11 mouse cellular contexts compared by ENCODE assay signal in genomic region chr2:152415786-152416185, GRCm38 (mm10). TPM values are rescaled to one million over a fixed set of nuclear protein-coding genes. Genes with fewer than 3 reads are reported as not detected.
DNase-seq lines count a peak whose midpoint lies in the region; ATAC-seq and TF ChIP-seq lines count a peak whose summit lies in the region.
"Had no signal": no experiment of that assay in that cellular context is flagged by ENCODE, and none has a peak within 500 bp of the region (broad histone marks: within the 10 kb centered on the region; RNA-seq: fewer than 3 reads in every experiment).

No protein-coding gene starts in this region.

- ATAC-seq in forebrain, embryonic 12.5 days (ENCODE audit: low FRiP score), result no peak
- ATAC-seq in forebrain, embryonic 16.5 days, result no peak
- ATAC-seq in hindbrain, embryonic 14.5 days (ENCODE audit: low FRiP score), result no peak
- ATAC-seq in midbrain, embryonic 11.5 days (ENCODE audit: low FRiP score), result no peak

- TF ChIP-seq CTCF in ES-Bruce4 (IDR thresholded peaks at IDR 0.05; ENCODE audit: low read depth, low read length), result no peak

- peak overlapping the region; percentile 87; the same call in 1 of the 2 replicates for H3K4me2 ChIP-seq in forebrain, embryonic 12.5 days
- H3K4me2 ChIP-seq in forebrain, embryonic 16.5 days (ENCODE audit: low read length), result no peak overlapping the region; the same call in 1 of the 2 replicates
- peak overlapping the region; percentile 98 for H3K4me2 ChIP-seq in hindbrain, embryonic 14.5 days (replicated peaks)
- peak overlapping the region; percentile 83; the same call in 1 of the 2 replicates for H3K4me2 ChIP-seq in midbrain, embryonic 11.5 days

- H3K4me1 ChIP-seq in forebrain, embryonic 12.5 days, result peaks cover 27% of the 10 kb centered on the region
- peaks cover 35% of the 10 kb centered on the region for H3K4me1 ChIP-seq in forebrain, embryonic 16.5 days (replicated peaks; ENCODE audit: control insufficient read depth, insufficient read depth, low read length)
- no peaks in the 10 kb centered on the region for H3K4me1 ChIP-seq in ES-Bruce4 (ENCODE audit: control insufficient read depth, insufficient read depth, low read length)
- H3K4me1 ChIP-seq in hindbrain, embryonic 14.5 days (replicated peaks; ENCODE audit: control insufficient read depth, insufficient read depth, low read length), result peaks cover 26% of the 10 kb centered on the region
- peaks cover 24% of the 10 kb centered on the region for H3K4me1 ChIP-seq in midbrain, embryonic 11.5 days (ENCODE audit: control insufficient read depth, insufficient read depth, low read length)

- TF ChIP-seq EP300 in ES-Bruce4 (IDR thresholded peaks at IDR 0.05; ENCODE audit: insufficient read depth, low read depth, low read length), result no peak

- 94% methylated on average over 3 of the region's 3 CpGs for WGBS in forebrain, embryonic 12.5 days
- WGBS in forebrain, embryonic 16.5 days, result 94% methylated on average over 3 of the region's 3 CpGs
- WGBS in hindbrain, embryonic 14.5 days, result 98% methylated on average over 3 of the region's 3 CpGs
- 93% methylated on average over 3 of the region's 3 CpGs for WGBS in midbrain, embryonic 11.5 days

- no peak overlapping the region for H3K4me3 ChIP-seq in forebrain, embryonic 12.5 days (replicated peaks)
- H3K4me3 ChIP-seq in forebrain, embryonic 16.5 days (replicated peaks; ENCODE audit: low read length), result no peak overlapping the region
- H3K4me3 ChIP-seq in ES-Bruce4 (ENCODE audit: low read depth, low read length), result no peak overlapping the region
- H3K4me3 ChIP-seq in hindbrain, embryonic 14.5 days (replicated peaks; ENCODE audit: low read length), result peak overlapping the region; percentile 90; the same call in 1 of the 2 replicates
- H3K4me3 ChIP-seq in midbrain, embryonic 11.5 days (ENCODE audit: low read depth, low read length), result peak overlapping the region; percentile 96; the same call in 1 of the 2 replicates

- H3K9ac ChIP-seq in forebrain, embryonic 12.5 days, result no peak overlapping the region
- no peak overlapping the region for H3K9ac ChIP-seq in forebrain, embryonic 16.5 days (replicated peaks; ENCODE audit: low read depth, low read length)
- H3K9ac ChIP-seq in ES-Bruce4 (ENCODE audit: low read depth, poor library complexity, severe bottlenecking), result peak overlapping the region; percentile 93
- peak overlapping the region; percentile 86; the same call in 1 of the 2 replicates for H3K9ac ChIP-seq in hindbrain, embryonic 14.5 days
- H3K9ac ChIP-seq in midbrain, embryonic 11.5 days (ENCODE audit: low read length), result peak overlapping the region; percentile 98; the same call in 1 of the 2 replicates

- peak overlapping the region; percentile 96; the same call in 1 of the 2 replicates for H3K27ac ChIP-seq in forebrain, embryonic 12.5 days
- H3K27ac ChIP-seq in forebrain, embryonic 16.5 days (ENCODE audit: low read length), result no peak overlapping the region
- no peak overlapping the region for H3K27ac ChIP-seq in ES-Bruce4 (ENCODE audit: insufficient read depth, low read length)
- peak overlapping the region; percentile 92; the same call in 1 of the 2 replicates for H3K27ac ChIP-seq in hindbrain, embryonic 14.5 days
- H3K27ac ChIP-seq in midbrain, embryonic 11.5 days (ENCODE audit: low read depth, low read length), result no peak overlapping the region

- no peak for DNase-seq in hindbrain, embryonic 14.5 days (ENCODE audit: low spot score)
- DNase-seq in midbrain, embryonic 11.5 days (ENCODE audit: low spot score, missing footprints), result peak; percentile 82
- no peak for DNase-seq in layer of hippocampus, adult 9-11 months
- no peak for DNase-seq in thymus, adult 18-20 months
- no peak for DNase-seq in layer of hippocampus, postnatal 14 days (ENCODE audit: low spot score in 2 of 2)
- DNase-seq: thymus, postnatal 14 days had no signal

- TF ChIP-seq POLR2A in ES-Bruce4 (IDR thresholded peaks at IDR 0.05; ENCODE audit: insufficient read depth, low read length), result no peak

- H3K9me3 ChIP-seq in forebrain, embryonic 12.5 days, result peaks cover 4% of the 10 kb centered on the region; the same call in 1 of the 2 replicates
- H3K9me3 ChIP-seq in forebrain, embryonic 16.5 days (ENCODE audit: control insufficient read depth, low read length), result peaks cover 3% of the 10 kb centered on the region; the same call in 1 of the 2 replicates
- peaks cover 6% of the 10 kb centered on the region; the same call in 1 of the 2 replicates for H3K9me3 ChIP-seq in ES-Bruce4 (replicated peaks; ENCODE audit: control insufficient read depth, insufficient read depth, low read length, poor library complexity, severe bottlenecking)
- H3K9me3 ChIP-seq in hindbrain, embryonic 14.5 days (ENCODE audit: control insufficient read depth, low read length), result peaks cover 4% of the 10 kb centered on the region; the same call in 1 of the 2 replicates
- H3K9me3 ChIP-seq in midbrain, embryonic 11.5 days (ENCODE audit: control insufficient read depth, low read length), result peaks cover 7% of the 10 kb centered on the region; the same call in 1 of the 2 replicates

- no peaks in the 10 kb centered on the region; the same call in 1 of the 2 replicates for H3K36me3 ChIP-seq in forebrain, embryonic 12.5 days (replicated peaks)
- no peaks in the 10 kb centered on the region for H3K36me3 ChIP-seq in forebrain, embryonic 16.5 days (ENCODE audit: control insufficient read depth, insufficient read depth)
- no peaks in the 10 kb centered on the region for H3K36me3 ChIP-seq in ES-Bruce4 (ENCODE audit: control insufficient read depth, insufficient read depth, low read length, poor library complexity, severe bottlenecking)
- no peaks in the 10 kb centered on the region for H3K36me3 ChIP-seq in hindbrain, embryonic 14.5 days (replicated peaks; ENCODE audit: control insufficient read depth, insufficient read depth)
- H3K36me3 ChIP-seq in midbrain, embryonic 11.5 days (ENCODE audit: control insufficient read depth, insufficient read depth, low read length), result no peaks in the 10 kb centered on the region

- no peaks in the 10 kb centered on the region for H3K27me3 ChIP-seq in forebrain, embryonic 12.5 days
- H3K27me3 ChIP-seq in forebrain, embryonic 16.5 days (replicated peaks; ENCODE audit: control insufficient read depth, insufficient read depth, low read length), result no peaks in the 10 kb centered on the region
- no peaks in the 10 kb centered on the region for H3K27me3 ChIP-seq in ES-Bruce4 (ENCODE audit: control insufficient read depth, insufficient read depth, low read length, poor library complexity, severe bottlenecking)
- H3K27me3 ChIP-seq in hindbrain, embryonic 14.5 days (ENCODE audit: control insufficient read depth, insufficient read depth, low read length), result no peaks in the 10 kb centered on the region
- no peaks in the 10 kb centered on the region for H3K27me3 ChIP-seq in midbrain, embryonic 11.5 days (ENCODE audit: control insufficient read depth, insufficient read depth, low read length)

RNA-seq across cellular contexts. Expression of gene 6820408C15Rik, which starts 0.4 kb away (rescaled TPM):
- polyA plus RNA-seq in forebrain, embryonic 12.5 days (2016; fragmentation: Nextera tagmentation; extraction: Ambion mirVana), result 1.2 and 1.7 TPM in 2 replicates
- polyA plus RNA-seq in forebrain, embryonic 16.5 days (2015; fragmentation: Nextera tagmentation; extraction: Ambion mirVana), result 1.4 and 1.9 TPM in 2 replicates
- not detected in 2 replicates for polyA plus RNA-seq in ES-Bruce4 (2011; ENCODE audit: insufficient read depth, insufficient read length, low read depth, missing spikeins)
- polyA plus RNA-seq in hindbrain, embryonic 14.5 days (2014; fragmentation: Nextera tagmentation; extraction: Ambion mirVana), result 2.5 and 3.8 TPM in 2 replicates
- polyA plus RNA-seq in midbrain, embryonic 11.5 days (2014; fragmentation: Nextera tagmentation; extraction: Ambion mirVana), result 0.40 and 0.93 TPM in 2 replicates
- 1 to 10 TPM; 2.9 to 4.2 TPM for total RNA-seq in layer of hippocampus, postnatal 14 days (2021)

RNA-seq across cellular contexts. Expression of gene Zcchc3, which starts 1.0 kb away (rescaled TPM):
- polyA plus RNA-seq in forebrain, embryonic 12.5 days (2016; fragmentation: Nextera tagmentation; extraction: Ambion mirVana), result 55.2 and 55.9 TPM in 2 replicates
- 13.3 and 14.1 TPM in 2 replicates for polyA plus RNA-seq in forebrain, embryonic 16.5 days (2015; fragmentation: Nextera tagmentation; extraction: Ambion mirVana)
- polyA plus RNA-seq in ES-Bruce4 (2011; ENCODE audit: insufficient read depth, insufficient read length, low read depth, missing spikeins), result 26.7 and 30.6 TPM in 2 replicates
- 16.5 and 17.2 TPM in 2 replicates for polyA plus RNA-seq in hindbrain, embryonic 14.5 days (2014; fragmentation: Nextera tagmentation; extraction: Ambion mirVana)
- 52.0 and 55.0 TPM in 2 replicates for polyA plus RNA-seq in midbrain, embryonic 11.5 days (2014; fragmentation: Nextera tagmentation; extraction: Ambion mirVana)
- total RNA-seq in layer of hippocampus, postnatal 14 days (2021), result 10 to 100 TPM in 1 of 2 experiments, 1 to 10 TPM in 1; 9.8 to 10.8 TPM
- polyA plus RNA-seq: C2C12 had no signal

RNA-seq across cellular contexts. Expression of gene Sox12, which starts 17.9 kb away (rescaled TPM):
- polyA plus RNA-seq in forebrain, embryonic 12.5 days (2016; fragmentation: Nextera tagmentation; extraction: Ambion mirVana), result 16.3 and 19.3 TPM in 2 replicates
- 15.8 and 16.8 TPM in 2 replicates for polyA plus RNA-seq in forebrain, embryonic 16.5 days (2015; fragmentation: Nextera tagmentation; extraction: Ambion mirVana)
- polyA plus RNA-seq in ES-Bruce4 (2011; ENCODE audit: insufficient read depth, insufficient read length, low read depth, missing spikeins), result 27.5 and 31.3 TPM in 2 replicates
- 18.8 and 19.5 TPM in 2 replicates for polyA plus RNA-seq in hindbrain, embryonic 14.5 days (2014; fragmentation: Nextera tagmentation; extraction: Ambion mirVana)
- 16.9 and 17.8 TPM in 2 replicates for polyA plus RNA-seq in midbrain, embryonic 11.5 days (2014; fragmentation: Nextera tagmentation; extraction: Ambion mirVana)
- 10 to 100 TPM; 21.4 to 23.1 TPM for total RNA-seq in layer of hippocampus, postnatal 14 days (2021)

RNA-seq across cellular contexts. Expression of gene Nrsn2, which starts 39.3 kb away (rescaled TPM):
- 11.1 and 12.4 TPM in 2 replicates for polyA plus RNA-seq in forebrain, embryonic 12.5 days (2016; fragmentation: Nextera tagmentation; extraction: Ambion mirVana)
- 10.5 and 22.6 TPM in 2 replicates for polyA plus RNA-seq in forebrain, embryonic 16.5 days (2015; fragmentation: Nextera tagmentation; extraction: Ambion mirVana)
- 1.1 TPM in 1 of 2 replicates, not detected in the other for polyA plus RNA-seq in ES-Bruce4 (2011; ENCODE audit: insufficient read depth, insufficient read length, low read depth, missing spikeins)
- polyA plus RNA-seq in hindbrain, embryonic 14.5 days (2014; fragmentation: Nextera tagmentation; extraction: Ambion mirVana), result 48.0 and 56.9 TPM in 2 replicates
- polyA plus RNA-seq in midbrain, embryonic 11.5 days (2014; fragmentation: Nextera tagmentation; extraction: Ambion mirVana), result 5.3 and 6.2 TPM in 2 replicates
- 10 to 100 TPM; 33.0 to 39.6 TPM for total RNA-seq in layer of hippocampus, postnatal 14 days (2021)
- polyA plus RNA-seq: C2C12 had no signal

RNA-seq across cellular contexts. Expression of gene Defb23, which starts 48.6 kb away (rescaled TPM):
- not detected in 2 replicates for polyA plus RNA-seq in forebrain, embryonic 12.5 days (2016; fragmentation: Nextera tagmentation; extraction: Ambion mirVana)
- polyA plus RNA-seq in forebrain, embryonic 16.5 days (2015; fragmentation: Nextera tagmentation; extraction: Ambion mirVana), result not detected in 2 replicates
- not detected in 2 replicates for polyA plus RNA-seq in ES-Bruce4 (2011; ENCODE audit: insufficient read depth, insufficient read length, low read depth, missing spikeins)
- not detected in 2 replicates for polyA plus RNA-seq in hindbrain, embryonic 14.5 days (2014; fragmentation: Nextera tagmentation; extraction: Ambion mirVana)
- not detected in 2 replicates for polyA plus RNA-seq in midbrain, embryonic 11.5 days (2014; fragmentation: Nextera tagmentation; extraction: Ambion mirVana)
- total RNA-seq in layer of hippocampus, postnatal 14 days (2021), result not detected
- total RNA-seq: left cerebral cortex, postnatal 25 days had no signal
- polyA plus RNA-seq: C2C12 had no signal

Comparison
In these comparisons a context has a peak if more than half of its experiments do, and no peak if none do; other contexts are left out.
1. H3K27ac ChIP-seq: peak in forebrain, embryonic 12.5 days (single experiment) and hindbrain, embryonic 14.5 days (single experiment); none in forebrain, embryonic 16.5 days (single experiment), ES-Bruce4 (single experiment) and midbrain, embryonic 11.5 days (single experiment).
2. H3K4me3 ChIP-seq: peak in hindbrain, embryonic 14.5 days (single experiment) and midbrain, embryonic 11.5 days (single experiment); none in forebrain, embryonic 12.5 days (single experiment), forebrain, embryonic 16.5 days (single experiment) and ES-Bruce4 (single experiment).
3. H3K9ac ChIP-seq: peak in ES-Bruce4 (single experiment), hindbrain, embryonic 14.5 days (single experiment) and midbrain, embryonic 11.5 days (single experiment); none in forebrain, embryonic 12.5 days (single experiment) and forebrain, embryonic 16.5 days (single experiment).